7 mouse cellular contexts compared by ENCODE assay signal in genomic region chr13:65375273-65375672, GRCm38 (mm10).
A peak's percentile ranks its signal among the peaks of the same experiment; 100 is the strongest.
DNase-seq lines count a peak whose midpoint lies in the region; ATAC-seq and TF ChIP-seq lines count a peak whose summit lies in the region.
"Not testable (repeated sequence)": the region's sequence is repeated elsewhere in the genome, so short reads cannot be mapped to it uniquely, and the experiment has no call there.

No protein-coding gene starts in this region.

- H3K4me3 ChIP-seq in G1E (ENCODE audit: low read depth, low read length), result not testable (repeated sequence)

- DNase-seq in G1E (ENCODE audit: low spot score), result not testable (repeated sequence)
- DNase-seq in heart, adult 11 months, result peak; percentile 28

- not testable (repeated sequence) for H3K36me3 ChIP-seq in G1E (replicated peaks)

- not testable (repeated sequence) for H3K27me3 ChIP-seq in G1E (ENCODE audit: insufficient read depth, low read length)

- not testable (repeated sequence) for TF ChIP-seq CTCF in G1E (IDR thresholded peaks at IDR 0.05; ENCODE audit: low read depth, low read length)

- not testable (repeated sequence) for H3K4me1 ChIP-seq in G1E (ENCODE audit: insufficient read depth, low read depth, low read length)

- peak; percentile 54 for ATAC-seq in G1E (ENCODE audit: extremely low read depth, insufficient number of reproducible peaks, low FRiP score, poor library complexity, severe bottlenecking)
- 0 out of 2 replicates have a peak, but pooled peaks have one; percentile 67 for ATAC-seq in erythroid progenitor cell, adult 5-6 weeks (replicated peaks; ENCODE audit: low FRiP score, poor library complexity, severe bottlenecking)
- peak; percentile 46; the same call in 1 of the 2 replicates for ATAC-seq in granulocyte monocyte progenitor cell, adult 5-6 weeks (replicated peaks; ENCODE audit: poor library complexity, severe bottlenecking)
- ATAC-seq in megakaryocyte-erythroid progenitor cell, adult 5-6 weeks (replicated peaks; ENCODE audit: low FRiP score, low TSS enrichment, poor library complexity, severe bottlenecking), result 0 out of 2 replicates have a peak, but pooled peaks have one; percentile 57
- ATAC-seq in monocyte, adult 5-6 weeks (replicated peaks; ENCODE audit: insufficient number of reproducible peaks, low FRiP score, low TSS enrichment, poor library complexity, severe bottlenecking), result 0 out of 2 replicates have a peak, but pooled peaks have one; percentile 70
- ATAC-seq in neutrophil, adult 5-6 weeks (ENCODE audit: extremely low read depth, insufficient number of reproducible peaks, low FRiP score, poor library complexity, severe bottlenecking), result 0 out of 2 replicates have a peak, but pooled peaks have one; percentile 33

- H3K9me3 ChIP-seq in G1E (replicated peaks), result peaks cover 11% of the 10 kb centered on the region
